8 mouse cellular contexts compared by ENCODE assay signal in genomic region chr3:108154656-108155055, GRCm38 (mm10). TPM values are rescaled to one million over a fixed set of nuclear protein-coding genes. Genes with fewer than 3 reads are reported as not detected.
DNase-seq lines count a peak whose midpoint lies in the region; ATAC-seq lines count a peak whose summit lies in the region.

TSS of gene Gpr61 (minus strand) at chr3:108154882.

- intact Hi-C loops in left cerebral cortex, postnatal 14 days (cut with DNase I): no loop called here

- no peaks in the 10 kb centered on the region for H3K27me3 ChIP-seq in midbrain, embryonic 10.5 days (ENCODE audit: low read depth, poor library complexity, severe bottlenecking)
- no peaks in the 10 kb centered on the region for H3K27me3 ChIP-seq in midbrain, embryonic 11.5 days (ENCODE audit: control insufficient read depth, insufficient read depth, low read length)
- no peaks in the 10 kb centered on the region for H3K27me3 ChIP-seq in hindbrain, embryonic 13.5 days
- H3K27me3 ChIP-seq in kidney, embryonic 14.5 days (ENCODE audit: control insufficient read depth, insufficient read depth, low read length): no peaks in the 10 kb centered on the region

- no peaks in the 10 kb centered on the region for H3K36me3 ChIP-seq in midbrain, embryonic 10.5 days
- H3K36me3 ChIP-seq in midbrain, embryonic 11.5 days (ENCODE audit: control insufficient read depth, insufficient read depth, low read length): no peaks in the 10 kb centered on the region
- H3K36me3 ChIP-seq in hindbrain, embryonic 13.5 days: no peaks in the 10 kb centered on the region
- H3K36me3 ChIP-seq in kidney, embryonic 14.5 days (ENCODE audit: control insufficient read depth, insufficient read depth, low read length): no peaks in the 10 kb centered on the region

- no peak within 1 kb of the TSS for H3K4me3 ChIP-seq in midbrain, embryonic 10.5 days
- no peak within 1 kb of the TSS for H3K4me3 ChIP-seq in midbrain, embryonic 11.5 days (ENCODE audit: low read depth, low read length)
- H3K4me3 ChIP-seq in hindbrain, embryonic 13.5 days: peak within 1 kb of the TSS; percentile 37
- no peak within 1 kb of the TSS for H3K4me3 ChIP-seq in kidney, embryonic 14.5 days (ENCODE audit: low read length)

- H3K4me1 ChIP-seq in midbrain, embryonic 10.5 days: peaks cover 34% of the 10 kb centered on the region
- H3K4me1 ChIP-seq in midbrain, embryonic 11.5 days (ENCODE audit: control insufficient read depth, insufficient read depth, low read length): peaks cover 9% of the 10 kb centered on the region
- H3K4me1 ChIP-seq in hindbrain, embryonic 13.5 days (replicated peaks): peaks cover 25% of the 10 kb centered on the region
- H3K4me1 ChIP-seq in kidney, embryonic 14.5 days (ENCODE audit: control insufficient read depth, insufficient read depth, low read length): no peaks in the 10 kb centered on the region

- H3K9me3 ChIP-seq in midbrain, embryonic 10.5 days (replicated peaks): no peaks in the 10 kb centered on the region
- no peaks in the 10 kb centered on the region for H3K9me3 ChIP-seq in midbrain, embryonic 11.5 days (ENCODE audit: control insufficient read depth, low read length)
- H3K9me3 ChIP-seq in hindbrain, embryonic 13.5 days: no peaks in the 10 kb centered on the region
- no peaks in the 10 kb centered on the region for H3K9me3 ChIP-seq in kidney, embryonic 14.5 days (ENCODE audit: control insufficient read depth, low read length)

- H3K9ac ChIP-seq in midbrain, embryonic 11.5 days (ENCODE audit: low read length): no peak within 1 kb of the TSS
- H3K9ac ChIP-seq in hindbrain, embryonic 13.5 days: peak within 1 kb of the TSS; percentile 68
- H3K9ac ChIP-seq in kidney, embryonic 14.5 days (ENCODE audit: low read depth, low read length): no peak within 1 kb of the TSS

- H3K4me2 ChIP-seq in midbrain, embryonic 11.5 days: no peak within 1 kb of the TSS
- H3K4me2 ChIP-seq in hindbrain, embryonic 13.5 days: peak within 1 kb of the TSS; percentile 50
- H3K4me2 ChIP-seq in kidney, embryonic 14.5 days (replicated peaks; ENCODE audit: low read depth, low read length): no peak within 1 kb of the TSS

- WGBS in midbrain, embryonic 10.5 days: 55% methylated on average over 4 of the region's 4 CpGs
- 43% methylated on average over 4 of the region's 4 CpGs for WGBS in midbrain, embryonic 11.5 days
- WGBS in hindbrain, embryonic 13.5 days: 45% methylated on average over 4 of the region's 4 CpGs
- 38% methylated on average over 4 of the region's 4 CpGs for WGBS in kidney, embryonic 14.5 days

- no peak for DNase-seq in midbrain, embryonic 10.5 days (ENCODE audit: low spot score)
- DNase-seq in midbrain, embryonic 11.5 days (ENCODE audit: low spot score, missing footprints): no peak
- DNase-seq in left cerebral cortex, postnatal 14 days (ENCODE audit: low spot score in 2 of 2): peak; percentile 80 to 82
- DNase-seq in right cerebral cortex, postnatal 36 days (ENCODE audit: low spot score in 2 of 2): peak; percentile 75 to 85
- no peak for DNase-seq in lung, postnatal 25 days (ENCODE audit: low spot score)
- no peak for DNase-seq in spleen, postnatal 14 days (ENCODE audit: low spot score in 2 of 2)

- peak within 1 kb of the TSS; percentile 42; the same call in 1 of the 2 replicates for H3K27ac ChIP-seq in midbrain, embryonic 10.5 days (replicated peaks)
- H3K27ac ChIP-seq in midbrain, embryonic 11.5 days (ENCODE audit: low read depth, low read length): no peak within 1 kb of the TSS
- peak within 1 kb of the TSS; percentile 76 for H3K27ac ChIP-seq in hindbrain, embryonic 13.5 days
- no peak within 1 kb of the TSS for H3K27ac ChIP-seq in kidney, embryonic 14.5 days (ENCODE audit: low read depth, low read length)

- no peak for ATAC-seq in midbrain, embryonic 11.5 days (ENCODE audit: low FRiP score)
- peak; percentile 31; the same call in 1 of the 2 replicates for ATAC-seq in hindbrain, embryonic 13.5 days (ENCODE audit: low FRiP score)
- no peak for ATAC-seq in kidney, embryonic 14.5 days (ENCODE audit: low FRiP score, low TSS enrichment)

RNA-seq across cellular contexts. Expression of gene Gpr61, which starts in this region (rescaled TPM):
- polyA plus RNA-seq in midbrain, embryonic 10.5 days (2016; fragmentation: Nextera tagmentation; extraction: Ambion mirVana): 0.33 and 0.41 TPM in 2 replicates
- 0.19 and 0.40 TPM in 2 replicates for polyA plus RNA-seq in midbrain, embryonic 11.5 days (2014; fragmentation: Nextera tagmentation; extraction: Ambion mirVana)
- 3.0 and 3.5 TPM in 2 replicates for polyA plus RNA-seq in hindbrain, embryonic 13.5 days (2015; fragmentation: Nextera tagmentation; extraction: Ambion mirVana)
- total RNA-seq in left cerebral cortex, postnatal 14 days (2021): 10 to 100 TPM; 19.7 to 21.0 TPM
- 0.09 and 0.18 TPM in 2 replicates for polyA plus RNA-seq in kidney, embryonic 14.5 days (2014; fragmentation: Nextera tagmentation; extraction: Ambion mirVana)

Comparison
In these comparisons a context has a peak if more than half of its experiments do, and no peak if none do; other contexts are left out.
1. H3K27ac ChIP-seq: peak in midbrain, embryonic 10.5 days (single experiment) and hindbrain, embryonic 13.5 days (single experiment); none in midbrain, embryonic 11.5 days (single experiment) and kidney, embryonic 14.5 days (single experiment).
2. DNase-seq: peak in left cerebral cortex, postnatal 14 days (2 of 2) and right cerebral cortex, postnatal 36 days (2 of 2); none in midbrain, embryonic 10.5 days (single experiment), midbrain, embryonic 11.5 days (single experiment), lung, postnatal 25 days (single experiment) and spleen, postnatal 14 days (0 of 2).